Mouse (Mus musculus) cerebellum, adult 11-12 months (tissue): Measurements from ENCODE around the gene L3mbtl1.
A peak's percentile ranks its signal among the peaks of the same experiment; 100 is the strongest.
"Not testable (repeated sequence)": the region's sequence is repeated elsewhere in the genome, so short reads cannot be mapped to it uniquely, and the experiment has no call there.

Experiments
- DNase-seq: peaks from one replicate; pipeline ENCODE4 v3.0.0; 2022

Gene L3mbtl1

DNA sequence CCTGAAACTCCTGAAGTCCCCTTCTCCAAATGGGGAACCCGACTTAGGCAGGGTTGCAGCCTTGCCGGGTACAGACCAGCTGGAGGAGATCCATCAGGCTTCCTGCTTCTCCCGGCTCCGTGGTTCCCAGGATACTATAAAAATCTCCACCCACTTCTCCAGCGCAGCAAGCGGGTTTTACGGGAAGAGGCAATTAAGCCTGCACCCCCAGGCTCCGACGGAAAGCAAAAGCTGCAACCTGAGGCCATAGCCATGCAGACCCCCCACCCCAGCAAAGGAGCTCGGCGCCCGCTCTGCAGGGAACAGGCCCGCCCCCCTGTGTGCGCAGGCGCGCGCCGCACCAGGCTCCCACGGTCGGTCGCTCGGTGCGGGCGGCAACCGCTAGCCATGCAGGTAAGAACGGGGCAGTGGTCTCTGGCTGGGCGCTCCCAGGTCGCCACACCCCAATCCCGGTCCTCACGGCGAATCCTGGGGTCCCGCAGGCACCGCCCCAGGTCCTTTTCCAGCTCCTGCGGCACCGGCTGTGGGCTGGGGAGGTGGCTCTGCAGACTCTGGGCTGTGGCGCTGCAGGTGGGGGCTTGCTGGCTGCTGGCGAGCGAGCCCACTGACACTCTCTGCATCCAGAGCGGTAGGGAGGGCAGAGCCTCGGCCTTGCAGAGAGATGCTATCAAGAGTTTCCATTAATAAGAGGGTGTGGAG, at the start of gene L3mbtl1:
Gene L3mbtl1 (plus strand): TSS at position 325 of the 699 bp plus-strand sequence.
- DNase-seq, result no peak

DNA sequence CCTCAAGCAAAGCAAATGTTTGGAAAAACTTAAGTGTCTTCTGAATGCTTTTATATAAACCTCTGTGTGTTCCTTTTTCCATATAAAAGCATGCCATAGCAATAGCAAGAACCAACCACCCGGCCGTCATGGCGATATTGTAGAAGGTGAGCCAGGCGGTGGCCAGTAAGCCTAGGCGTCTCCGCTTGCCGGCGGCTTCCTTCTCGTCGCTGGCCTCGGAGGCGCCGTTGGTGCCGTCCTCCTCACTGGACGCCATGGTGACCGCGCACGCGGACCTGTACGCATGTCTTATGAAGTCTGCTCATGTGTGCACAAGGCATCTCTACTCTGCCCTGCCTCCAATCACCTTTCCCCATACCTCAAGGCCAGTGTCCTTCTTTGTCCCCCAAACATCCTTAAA, 44.0 kb upstream of the L3mbtl1 start:
- not testable (repeated sequence) for DNase-seq

DNA sequence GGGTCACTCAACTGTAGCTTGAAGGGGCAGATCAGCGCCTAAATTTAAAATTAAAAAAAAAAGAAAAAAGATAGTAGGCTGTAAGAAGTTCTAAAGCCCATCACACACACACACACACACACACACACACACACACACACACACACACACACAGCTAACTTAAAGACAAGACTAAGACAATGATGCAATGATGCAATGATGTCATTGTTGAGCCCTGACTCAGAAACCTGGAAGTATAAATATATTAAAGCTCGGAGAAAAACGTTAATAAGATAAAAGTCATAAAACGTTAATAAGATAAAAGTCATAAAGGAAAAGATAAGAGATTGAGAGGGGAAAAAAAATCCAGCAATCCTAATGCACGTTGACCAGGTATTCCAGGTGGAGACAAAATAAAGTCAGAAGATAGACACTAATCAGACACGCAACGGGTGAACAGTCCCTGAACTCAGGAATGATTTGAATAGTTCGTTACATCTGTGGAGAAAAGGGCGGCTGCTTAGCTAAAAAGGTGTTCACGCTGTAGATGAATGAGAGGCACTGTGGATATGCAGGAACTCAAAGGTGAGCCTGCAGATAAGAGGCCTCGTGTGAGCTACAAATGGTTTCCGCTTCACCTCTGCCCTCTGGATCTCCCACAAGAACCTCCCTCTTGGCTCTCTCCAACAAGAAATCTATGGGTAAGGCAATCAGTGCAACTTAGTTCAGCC, 43.2 kb upstream of the L3mbtl1 start:
- DNase-seq, result no peak

DNA sequence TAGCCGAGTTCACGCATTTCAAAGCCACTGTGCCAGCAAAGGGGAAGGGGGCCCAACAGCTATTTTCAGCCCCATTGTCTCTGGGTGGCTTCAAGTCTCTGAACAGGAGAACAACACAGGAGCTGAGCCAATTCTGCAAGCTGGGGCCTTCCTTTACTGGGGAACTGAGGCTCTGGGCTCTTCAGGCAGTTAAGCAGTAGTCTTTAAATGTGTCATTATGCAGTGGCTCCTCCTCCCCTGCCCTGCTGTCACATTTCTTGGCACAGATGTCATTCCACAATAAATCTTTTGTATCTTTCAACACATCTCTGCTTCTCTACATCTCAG, 42.7 kb upstream of the L3mbtl1 start:
- DNase-seq, result no peak

DNA sequence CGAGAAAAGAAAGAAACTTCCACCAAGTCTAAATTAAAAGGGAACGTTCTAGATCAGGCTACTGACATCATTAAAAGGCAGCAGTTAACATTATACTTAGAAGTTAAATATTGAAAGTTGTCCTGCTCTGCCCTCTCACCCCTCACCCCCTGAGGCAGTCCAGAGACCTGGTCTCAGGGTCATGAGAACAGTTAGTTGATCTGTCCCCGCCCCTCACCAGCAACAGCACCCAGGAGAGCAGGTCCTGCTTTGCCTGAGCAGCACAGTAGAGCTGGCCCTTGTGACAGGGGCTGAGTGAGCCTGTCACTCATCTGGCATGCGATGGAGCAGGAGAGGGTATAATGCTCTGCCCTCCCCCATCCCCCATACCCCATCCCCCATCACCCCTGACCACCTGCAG, 37.4 kb upstream of the L3mbtl1 start:
- DNase-seq, result no peak

DNA sequence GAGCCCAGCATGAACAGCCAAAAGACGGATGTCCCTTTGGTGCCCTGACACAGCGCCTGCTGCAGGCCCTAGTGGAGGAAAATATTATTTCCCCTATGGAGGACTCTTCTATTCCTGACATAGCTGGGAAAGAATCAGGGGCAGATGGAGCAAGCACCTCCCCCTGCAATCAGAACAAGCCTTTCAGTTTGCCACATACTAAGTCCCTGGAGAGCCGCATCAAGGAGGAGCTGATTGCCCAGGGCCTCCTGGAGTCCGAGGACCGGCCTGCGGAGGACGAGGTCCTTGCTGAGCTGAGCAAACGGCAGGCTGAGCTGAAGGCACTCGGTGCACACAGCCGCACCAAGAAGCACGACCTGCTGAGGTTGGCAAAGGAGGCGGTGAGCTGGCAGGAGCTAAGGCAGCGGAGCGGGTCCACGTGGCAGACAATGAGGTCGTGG, 35.2 kb upstream of the L3mbtl1 start:
- DNase-seq, result peak; percentile 71

DNA sequence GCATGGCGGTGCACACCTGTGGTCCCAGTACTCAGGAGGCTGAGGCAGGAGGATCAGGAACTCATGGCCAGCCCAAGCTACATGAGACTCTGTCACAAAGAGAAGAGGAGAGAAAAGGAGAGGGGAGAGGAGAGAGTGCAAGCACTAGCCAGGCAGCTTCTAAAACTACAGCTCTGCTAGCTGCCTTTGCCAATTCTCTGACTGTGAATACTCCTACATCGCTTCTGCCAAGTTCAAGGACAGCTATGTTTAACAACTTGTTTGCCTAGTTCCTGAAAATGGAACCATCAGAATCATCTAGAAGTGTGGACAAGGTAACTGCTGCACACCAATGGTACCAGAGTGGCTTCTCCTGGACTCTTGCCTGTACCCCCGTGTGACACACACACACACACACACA, 29.2 kb upstream of the L3mbtl1 start:
- no peak for DNase-seq

DNA sequence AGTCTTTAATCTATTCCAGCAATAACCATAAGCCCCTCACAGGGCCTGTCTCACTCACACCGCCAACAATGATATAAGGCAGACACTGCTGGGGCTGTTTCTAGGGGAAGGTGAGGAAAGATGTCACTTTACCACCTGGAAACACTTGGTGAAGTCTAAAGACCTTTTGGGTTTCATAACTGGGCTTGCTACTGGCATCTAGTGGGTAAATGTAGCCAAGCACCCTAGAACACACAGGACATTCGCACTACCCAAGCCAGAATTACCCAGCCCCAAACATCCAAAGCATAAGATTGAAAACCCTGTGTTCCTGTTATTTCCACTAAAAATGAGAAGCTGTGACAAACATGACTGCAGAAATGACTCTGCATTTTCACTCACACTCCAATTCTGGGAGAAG, 28.8 kb upstream of the L3mbtl1 start:
- no peak for DNase-seq

DNA sequence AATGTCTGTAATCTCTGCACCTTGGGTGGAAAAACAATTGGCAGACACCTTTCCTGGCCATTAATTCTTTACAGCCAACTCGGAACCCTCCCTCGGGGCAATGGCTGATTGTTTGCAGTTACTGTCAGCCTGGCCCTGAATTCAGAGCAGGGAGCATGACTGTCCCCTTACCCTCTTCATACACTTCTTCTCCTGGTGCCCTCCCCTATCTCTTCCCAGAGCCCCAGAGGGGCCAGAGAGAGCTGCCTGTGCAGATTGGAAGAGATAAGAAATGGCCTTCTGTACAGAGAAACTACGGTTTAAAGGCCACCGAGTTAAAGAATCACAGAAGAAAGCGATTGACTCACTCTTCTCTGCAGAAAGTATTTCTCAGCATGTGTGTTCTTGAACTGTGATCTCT, 23.3 kb upstream of the L3mbtl1 start:
- no peak for DNase-seq

DNA sequence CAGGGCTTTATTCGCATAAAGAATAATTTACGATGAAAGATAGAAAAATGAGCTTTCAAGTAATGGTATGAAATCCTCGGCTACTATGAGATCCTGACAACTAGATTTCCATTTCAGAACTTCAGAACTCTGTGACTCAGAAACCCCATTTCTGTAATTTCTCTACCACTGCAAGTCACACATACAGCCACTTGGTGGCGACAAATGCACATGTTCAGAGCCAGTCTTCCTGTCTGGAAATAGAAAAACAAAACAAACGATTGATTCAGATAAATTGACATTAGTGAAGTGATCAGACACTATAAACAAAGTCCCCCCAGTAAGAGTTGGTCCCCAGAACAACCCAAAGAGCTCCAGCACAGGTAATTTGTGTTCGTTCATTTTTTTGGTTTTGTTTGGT, 21.1 kb upstream of the L3mbtl1 start:
- no peak for DNase-seq

DNA sequence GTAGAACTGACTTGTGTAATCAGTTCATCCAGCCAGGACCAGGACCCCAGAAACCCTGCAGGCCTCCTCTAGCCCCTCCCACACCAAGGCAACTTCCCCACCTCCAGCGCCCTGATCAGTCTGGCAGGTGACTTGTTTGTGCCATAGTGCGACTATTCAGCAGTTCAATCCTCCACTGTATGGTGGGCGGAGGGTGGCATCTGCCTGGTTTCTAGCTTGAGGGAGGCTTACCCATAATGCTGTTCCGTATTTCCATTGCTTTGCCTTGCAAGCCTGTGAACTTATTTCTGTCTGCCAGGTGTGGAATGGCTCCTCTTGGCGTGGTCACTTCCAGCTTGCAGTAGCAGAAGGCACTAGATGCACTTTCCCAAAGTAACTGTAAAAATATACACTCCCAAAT, 20.4 kb upstream of the L3mbtl1 start:
- DNase-seq, result no peak

DNA sequence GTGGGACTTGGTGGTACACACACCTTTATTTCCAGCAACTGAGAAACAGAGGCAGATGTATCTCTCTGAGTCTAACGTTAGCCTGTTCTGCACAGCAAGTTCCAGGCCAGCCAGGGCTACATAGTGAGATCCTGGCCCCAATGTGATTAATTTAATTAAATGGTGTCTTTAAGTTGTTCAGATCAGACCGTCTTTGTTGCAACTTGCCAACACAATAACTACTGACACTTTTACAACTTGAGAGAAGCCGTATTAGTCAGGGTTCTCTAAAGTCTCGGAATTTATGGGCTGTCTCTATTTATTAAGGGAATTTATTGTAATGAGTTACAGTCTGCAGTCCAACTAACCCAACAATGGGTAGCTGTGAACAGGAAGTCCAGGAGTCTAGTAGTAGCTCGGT, 19.1 kb upstream of the L3mbtl1 start:
- no peak for DNase-seq

DNA sequence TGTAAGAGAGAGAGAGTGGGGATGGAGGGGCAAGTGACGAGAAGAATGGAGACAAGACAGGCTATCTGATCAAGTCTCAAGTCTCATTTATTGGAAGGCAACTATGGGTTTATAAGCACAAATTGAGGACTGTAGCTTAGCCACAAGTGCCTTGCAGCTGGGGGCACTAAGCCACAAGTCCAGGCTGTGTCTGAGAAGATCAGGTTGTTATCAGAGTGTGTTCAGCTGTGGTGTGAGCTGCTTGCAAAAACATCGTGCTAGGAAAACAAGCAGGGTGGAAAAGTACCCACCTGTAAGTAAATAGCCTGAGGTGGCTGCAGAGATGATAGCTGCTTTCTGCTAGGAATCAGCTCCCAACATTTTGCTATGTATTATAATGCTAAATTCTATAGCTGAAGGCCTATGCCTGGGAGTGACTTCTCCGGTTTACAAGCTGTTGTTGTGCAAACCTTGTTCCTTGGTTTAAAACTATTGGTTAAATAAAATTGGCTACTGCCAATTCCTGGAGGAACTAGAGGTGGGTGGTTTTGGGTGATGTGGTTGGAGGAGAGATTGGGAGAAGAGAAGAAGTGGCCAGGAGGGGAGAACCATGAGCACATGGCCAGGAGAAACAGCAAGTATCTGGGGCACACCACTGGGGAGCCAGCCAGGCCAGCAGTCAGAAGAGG, 15.2 kb upstream of the L3mbtl1 start:
- no peak for DNase-seq

DNA sequence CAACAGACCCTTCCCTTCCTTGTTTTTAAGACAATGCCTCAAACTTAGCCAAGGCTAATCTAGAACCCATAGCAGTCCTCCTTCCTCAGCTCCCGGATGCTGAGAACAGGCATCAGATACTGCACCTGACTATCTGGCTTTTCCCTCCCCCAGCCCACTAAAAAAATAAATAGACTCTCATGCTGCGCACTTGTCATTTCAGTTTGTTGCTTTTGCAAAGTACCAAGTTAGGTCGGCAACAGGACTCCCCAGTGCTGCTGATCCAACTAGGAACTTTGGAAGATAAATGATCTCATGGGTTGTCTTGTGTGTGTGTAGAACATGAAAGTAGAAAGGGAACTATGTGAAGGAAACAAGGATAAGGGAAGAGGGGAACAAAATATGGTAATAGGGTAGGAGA, 13.6 kb upstream of the L3mbtl1 start:
- DNase-seq, result no peak

DNA sequence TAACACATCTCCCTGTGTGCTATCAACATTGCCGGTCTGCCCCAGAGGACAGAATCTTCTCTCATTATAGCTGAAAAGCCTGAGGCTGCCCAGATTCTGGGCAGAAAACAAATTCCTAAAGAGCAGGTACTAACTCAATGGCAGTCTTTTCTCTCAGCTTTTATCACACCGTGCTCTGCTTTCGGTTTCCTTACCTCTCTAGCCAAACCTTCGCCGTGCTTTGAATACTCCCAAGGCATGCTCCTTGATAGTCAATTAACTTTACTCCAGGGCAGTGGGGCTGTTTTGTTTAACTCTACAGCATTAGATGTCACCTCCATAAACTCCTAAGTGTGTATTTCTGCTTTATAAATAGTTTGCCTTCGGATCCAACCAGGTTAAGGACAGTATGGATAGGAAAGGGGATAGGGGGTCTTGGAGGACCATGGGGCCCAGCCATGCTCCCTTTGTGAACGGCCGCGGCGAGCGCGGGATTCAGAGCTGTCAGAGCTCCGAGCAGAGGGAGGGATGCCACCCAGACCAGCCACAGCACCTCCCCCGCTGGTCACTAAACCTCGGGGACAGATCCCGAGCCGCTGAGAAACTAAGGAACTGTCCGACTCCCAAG, 12.7 kb upstream of the L3mbtl1 start:
- no peak for DNase-seq

DNA sequence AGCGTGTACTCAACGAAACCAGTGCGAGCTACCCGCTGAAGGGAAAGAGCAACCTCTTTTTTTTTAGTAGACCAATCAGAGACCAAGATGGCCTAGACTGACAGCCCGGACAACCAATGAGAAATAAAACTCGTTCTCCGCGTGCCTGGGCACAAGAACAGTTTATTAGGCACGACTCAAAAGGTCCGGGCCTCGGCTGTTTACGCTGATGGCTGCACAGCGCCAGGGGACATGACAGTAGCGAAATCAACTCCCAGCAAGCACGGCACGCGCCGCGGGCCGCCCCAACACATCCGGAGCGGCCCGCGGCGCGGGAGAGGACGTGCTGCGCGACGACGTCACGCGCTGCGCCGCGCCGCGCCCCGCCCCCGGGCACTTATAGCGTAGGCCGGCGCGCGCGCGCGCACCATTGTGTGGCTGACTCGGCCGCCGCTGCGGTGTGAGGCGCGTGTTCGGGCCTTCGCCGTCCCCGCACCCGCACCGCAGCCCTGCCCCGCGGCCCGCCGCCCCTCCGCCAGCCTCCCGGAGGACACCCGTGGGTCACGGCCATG, 12.1 kb upstream of the L3mbtl1 start, which contains the start of gene Srsf6:
Gene Srsf6 (plus strand): TSS at position 406 of the 551 bp plus-strand sequence.
- peak; percentile 90 for DNase-seq

DNA sequence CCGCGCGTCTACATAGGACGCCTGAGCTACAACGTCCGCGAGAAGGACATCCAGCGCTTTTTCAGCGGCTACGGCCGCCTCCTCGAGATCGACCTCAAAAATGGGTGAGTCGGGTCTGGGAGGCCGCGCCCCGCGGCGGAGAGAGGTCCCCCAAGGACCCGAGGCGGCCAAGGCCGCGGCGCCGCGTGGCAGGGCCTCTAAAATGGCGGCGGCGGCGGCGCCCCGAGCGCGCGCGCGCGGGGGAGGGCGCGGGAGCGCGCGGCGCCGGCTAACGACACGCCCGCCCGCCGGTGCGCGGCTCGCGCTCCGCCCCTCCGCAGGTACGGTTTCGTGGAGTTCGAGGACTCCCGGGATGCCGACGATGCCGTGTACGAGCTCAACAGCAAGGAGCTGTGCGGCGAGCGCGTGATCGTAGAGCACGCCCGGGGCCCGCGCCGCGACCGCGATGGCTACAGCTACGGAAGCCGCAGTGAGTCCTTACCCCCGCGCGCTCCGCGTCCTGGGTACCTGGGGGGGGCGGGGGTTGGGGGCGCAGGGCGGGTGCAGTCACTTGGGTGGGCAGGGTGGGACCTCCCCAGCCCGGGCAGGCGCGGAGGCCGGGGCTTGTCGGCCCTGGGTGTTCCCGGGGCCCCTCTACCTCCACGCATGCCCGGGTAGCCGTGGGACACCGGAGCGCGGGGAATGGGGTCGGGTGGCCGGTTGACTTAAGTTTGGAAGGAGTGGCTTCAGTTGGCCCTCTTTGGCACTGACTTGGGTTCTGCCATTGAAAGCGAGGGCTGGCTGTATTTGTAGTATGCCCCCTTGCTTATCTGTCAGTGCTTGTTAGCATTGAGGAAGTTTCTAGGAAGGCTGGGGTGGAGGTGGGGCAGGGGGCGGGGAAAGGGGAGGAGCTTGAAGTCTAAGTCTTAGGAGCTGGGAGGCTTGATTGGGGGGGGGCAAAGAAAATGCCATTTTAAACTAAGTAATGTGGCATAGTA, 11.3 kb upstream of the L3mbtl1 start:
- DNase-seq, result peak; percentile 84

DNA sequence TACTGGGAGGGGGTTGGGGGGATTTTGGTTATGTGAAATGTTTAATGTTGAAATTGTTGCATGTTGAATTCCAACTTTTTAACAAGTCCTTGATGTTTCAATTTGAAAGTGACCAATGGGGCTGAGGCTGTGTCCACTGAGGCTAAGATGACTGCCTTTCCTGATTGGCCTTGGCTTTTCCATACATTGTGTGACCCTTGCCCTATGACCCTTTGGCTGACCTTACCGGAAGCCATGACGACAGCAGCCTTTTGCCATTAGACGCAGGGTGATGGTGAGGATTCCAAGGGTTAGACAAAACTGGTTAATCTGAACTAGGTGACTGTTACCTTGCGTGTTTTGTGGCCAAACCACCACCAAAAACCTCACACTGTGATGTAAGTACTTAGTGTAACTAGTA, 10.6 kb upstream of the L3mbtl1 start:
- peak; percentile 59 for DNase-seq

DNA sequence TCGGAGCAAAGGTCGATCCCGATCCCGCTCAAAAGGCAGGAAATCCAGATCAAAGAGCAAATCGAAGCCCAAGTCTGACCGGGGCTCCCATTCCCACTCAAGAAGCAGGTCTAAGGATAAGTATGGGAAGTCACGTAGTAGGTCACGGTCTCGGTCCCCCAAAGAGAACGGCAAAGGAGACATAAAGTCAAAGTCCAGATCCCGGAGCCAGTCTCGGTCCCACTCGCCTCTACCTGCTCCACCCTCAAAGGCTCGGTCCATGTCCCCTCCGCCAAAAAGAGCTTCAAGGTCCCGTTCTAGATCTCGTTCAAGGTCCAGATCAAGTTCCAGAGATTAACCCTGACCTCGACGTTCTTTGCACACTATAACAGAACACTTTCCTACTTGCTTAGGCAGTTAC, 8.9 kb upstream of the L3mbtl1 start:
- no peak for DNase-seq

DNA sequence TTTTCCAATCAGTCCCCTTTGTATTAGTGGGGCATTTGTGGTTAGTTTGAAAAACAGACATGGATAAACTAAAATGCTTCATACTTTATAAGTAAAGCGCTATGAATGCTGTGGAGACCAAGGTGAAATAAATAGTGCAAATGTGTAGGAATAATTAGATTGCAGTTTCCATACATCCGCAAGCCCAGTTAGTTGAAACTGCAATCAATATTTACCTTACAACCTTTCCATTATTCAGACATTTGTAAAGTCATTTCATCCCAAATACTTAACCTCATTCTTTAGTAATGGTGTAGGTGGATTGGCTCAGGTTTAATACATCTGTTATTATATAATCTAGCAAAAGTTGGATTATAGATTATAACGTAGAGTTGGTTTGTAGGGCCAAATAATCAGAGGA, 7.6 kb upstream of the L3mbtl1 start:
- DNase-seq, result no peak

DNA sequence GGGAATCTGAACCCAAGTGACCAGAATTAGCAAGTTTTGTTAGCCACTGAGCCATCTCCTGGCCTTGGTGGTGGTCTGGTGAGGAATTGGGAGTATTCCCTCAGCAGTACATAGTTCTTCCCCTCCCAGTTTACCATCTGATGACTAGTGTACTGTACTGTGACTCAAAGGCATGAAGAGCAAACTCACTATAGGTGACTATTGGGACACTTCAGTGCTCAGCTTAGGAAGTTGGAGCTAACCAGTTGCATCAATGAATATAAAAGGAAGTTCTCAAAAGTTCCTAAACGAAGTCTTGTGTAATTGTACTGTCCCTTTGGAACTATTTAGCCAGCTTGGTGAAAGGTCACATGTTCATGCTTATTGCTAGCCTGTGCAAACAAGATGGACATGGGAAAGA, 3.7 kb upstream of the L3mbtl1 start:
- no peak for DNase-seq

DNA sequence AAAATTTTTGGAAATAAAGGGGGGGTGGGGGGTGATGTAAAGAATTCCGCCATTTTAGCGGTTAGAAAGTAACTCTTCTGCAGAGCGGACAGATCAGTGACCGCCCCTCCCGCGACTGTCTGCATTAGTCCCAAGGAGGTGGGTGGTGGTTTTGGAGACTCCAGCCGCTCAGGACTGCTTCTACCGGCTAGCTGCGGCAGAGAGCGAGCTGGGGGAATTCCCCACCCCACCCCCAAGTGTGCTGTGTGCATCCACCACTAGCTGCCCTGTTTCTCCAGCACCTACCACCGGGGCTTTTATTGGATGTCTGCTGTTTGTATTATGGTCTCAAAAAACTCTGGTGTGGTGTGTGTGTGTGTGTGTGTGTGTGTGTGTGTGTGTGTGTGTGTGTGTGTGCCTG, 659 bp downstream of the L3mbtl1 start:
- DNase-seq, result no peak
